ENCODE assay signal across 9 mouse cellular contexts in genomic region chr19:4812334-4812949, GRCm38 (mm10). TPM values are rescaled to one million over a fixed set of nuclear protein-coding genes. Genes with fewer than 3 reads are reported as not detected.
DNase-seq lines count a peak whose midpoint lies in the region; ATAC-seq and TF ChIP-seq lines count a peak whose summit lies in the region.
"Not testable (repeated sequence)": the region's sequence is repeated elsewhere in the genome, so short reads cannot be mapped to it uniquely, and the experiment has no call there.
"Had no signal": no experiment of that assay in that cellular context is flagged by ENCODE, and none has a peak within 500 bp of the region (broad histone marks: within the 10 kb centered on the region; RNA-seq: fewer than 3 reads in every experiment).

No protein-coding gene starts in this region.

- peaks cover 36% of the 10 kb centered on the region for H3K79me2 ChIP-seq in macrophage (ENCODE audit: inconsistent target)

- H3K9ac ChIP-seq in embryonic facial prominence, embryonic 12.5 days: peak overlapping the region; percentile 75
- peak overlapping the region; percentile 88 for H3K9ac ChIP-seq in limb, embryonic 14.5 days (ENCODE audit: low read depth, low read length, severe bottlenecking)
- H3K9ac ChIP-seq in neural tube, embryonic 13.5 days: peak overlapping the region; percentile 81

- peaks cover 22% of the 10 kb centered on the region for H3K4me1 ChIP-seq in G1E (ENCODE audit: insufficient read depth, low read depth, low read length)
- peaks cover 25% of the 10 kb centered on the region for H3K4me1 ChIP-seq in embryonic facial prominence, embryonic 12.5 days
- peaks cover 10% of the 10 kb centered on the region for H3K4me1 ChIP-seq in heart, embryonic 10.5 days
- H3K4me1 ChIP-seq in limb, embryonic 14.5 days (ENCODE audit: control insufficient read depth, insufficient read depth, low read length): peaks cover 21% of the 10 kb centered on the region
- H3K4me1 ChIP-seq in neural tube, embryonic 13.5 days (replicated peaks): peaks cover 33% of the 10 kb centered on the region

- not testable (repeated sequence) for H3K27me3 ChIP-seq in G1E (ENCODE audit: insufficient read depth, low read length); embryonic facial prominence, embryonic 12.5 days; heart, embryonic 10.5 days (ENCODE audit: insufficient read depth, poor library complexity, severe bottlenecking); limb, embryonic 14.5 days (ENCODE audit: control insufficient read depth, insufficient read depth, low read length); neural tube, embryonic 13.5 days

- peak overlapping the region; percentile 89 for H3K4me2 ChIP-seq in embryonic facial prominence, embryonic 12.5 days (replicated peaks)
- peak overlapping the region; percentile 93 for H3K4me2 ChIP-seq in limb, embryonic 14.5 days (replicated peaks; ENCODE audit: low read depth, low read length, severe bottlenecking)
- H3K4me2 ChIP-seq in neural tube, embryonic 13.5 days: peak overlapping the region; percentile 99

- H3K27ac ChIP-seq in embryonic facial prominence, embryonic 12.5 days: peak overlapping the region; percentile 94
- H3K27ac ChIP-seq in heart, embryonic 10.5 days: peak overlapping the region; percentile 97; the same call in 1 of the 2 replicates
- peak overlapping the region; percentile 95 for H3K27ac ChIP-seq in limb, embryonic 14.5 days (replicated peaks; ENCODE audit: low read depth, low read length)
- H3K27ac ChIP-seq in macrophage: peak overlapping the region; percentile 70
- H3K27ac ChIP-seq in neural tube, embryonic 13.5 days (replicated peaks): peak overlapping the region; percentile 91

- TF ChIP-seq POLR2A in limb, embryonic 14.5 days (IDR thresholded peaks at IDR 0.05; ENCODE audit: borderline replicate concordance, extremely low read depth, insufficient read depth, insufficient read length): not testable (repeated sequence)

- H3K36me3 ChIP-seq in G1E (replicated peaks): peaks cover 13% of the 10 kb centered on the region
- H3K36me3 ChIP-seq in embryonic facial prominence, embryonic 12.5 days; heart, embryonic 10.5 days; limb, embryonic 14.5 days (ENCODE audit: control insufficient read depth, insufficient read depth, low read length); macrophage (ENCODE audit: inconsistent target); neural tube, embryonic 13.5 days: not testable (repeated sequence)

- H3K9me3 ChIP-seq in G1E (replicated peaks); embryonic facial prominence, embryonic 12.5 days; heart, embryonic 10.5 days; limb, embryonic 14.5 days (ENCODE audit: control insufficient read depth, low read length); neural tube, embryonic 13.5 days: not testable (repeated sequence)

- ATAC-seq in G1E (ENCODE audit: extremely low read depth, insufficient number of reproducible peaks, low FRiP score, poor library complexity, severe bottlenecking); embryonic facial prominence, embryonic 12.5 days (ENCODE audit: insufficient number of reproducible peaks, insufficient read depth, low FRiP score, low TSS enrichment); limb, embryonic 14.5 days (ENCODE audit: low FRiP score, low read depth); neural tube, embryonic 13.5 days (ENCODE audit: low read depth): not testable (repeated sequence)

- 76% methylated on average over 8 of the region's 8 CpGs for WGBS in embryonic facial prominence, embryonic 12.5 days
- WGBS in heart, embryonic 10.5 days: 73% methylated on average over 8 of the region's 8 CpGs
- 76% methylated on average over 8 of the region's 8 CpGs for WGBS in limb, embryonic 14.5 days
- 73% methylated on average over 8 of the region's 8 CpGs for WGBS in macrophage (ENCODE audit: missing documents)
- WGBS in neural tube, embryonic 13.5 days: 80% methylated on average over 8 of the region's 8 CpGs

- TF ChIP-seq CTCF in G1E (IDR thresholded peaks at IDR 0.05; ENCODE audit: low read depth, low read length): not testable (repeated sequence)

- H3K4me3 ChIP-seq in G1E (ENCODE audit: low read depth, low read length): peak overlapping the region; percentile 99
- peak overlapping the region; percentile 92 for H3K4me3 ChIP-seq in embryonic facial prominence, embryonic 12.5 days
- H3K4me3 ChIP-seq in heart, embryonic 10.5 days: peak overlapping the region; percentile 92
- H3K4me3 ChIP-seq in limb, embryonic 14.5 days (replicated peaks; ENCODE audit: low read length): peak overlapping the region; percentile 91
- peak overlapping the region; percentile 95 for H3K4me3 ChIP-seq in macrophage (ENCODE audit: inconsistent target)
- peak overlapping the region; percentile 79 for H3K4me3 ChIP-seq in neural tube, embryonic 13.5 days

- DNase-seq in G1E (ENCODE audit: low spot score); heart, embryonic 10.5 days (ENCODE audit: low spot score); limb, embryonic 14.5 days (ENCODE audit: low spot score): not testable (repeated sequence)
- peak; percentile 54 for DNase-seq in induced T-regulatory cell, adult 2 months (ENCODE audit: low read depth)

RNA-seq across cellular contexts. Expression of gene Rbm14, which starts 1.0 kb away (rescaled TPM):
- total RNA-seq in G1E (2014; fragmentation: Nextera tagmentation): 70.3 and 82.1 TPM in 2 replicates
- 28.2 and 29.5 TPM in 2 replicates for total RNA-seq in G1E (2017)
- polyA plus RNA-seq in G1E (2012): 38.6 and 55.3 TPM in 2 replicates
- 104 and 110 TPM in 2 replicates for polyA plus RNA-seq in embryonic facial prominence, embryonic 12.5 days (2016; fragmentation: Nextera tagmentation; extraction: Ambion mirVana)
- polyA plus RNA-seq in heart, embryonic 10.5 days (2016; fragmentation: Nextera tagmentation; extraction: Ambion mirVana): 78.0 and 92.7 TPM in 2 replicates
- polyA plus RNA-seq in limb, embryonic 14.5 days (2012; rRNA removed): 69.9 and 98.5 TPM in 2 replicates
- polyA plus RNA-seq in limb, embryonic 14.5 days (2014; fragmentation: Nextera tagmentation; extraction: Ambion mirVana): 69.8 and 71.9 TPM in 2 replicates
- total RNA-seq in macrophage (2018; cell fraction: chromatin; rRNA removed): 10 to 100 TPM; 16.7 to 82.1 (median 48.5) TPM
- 10 to 100 TPM in 23 of 26 experiments, 1 to 10 TPM in 3; 9.2 to 20.8 (median 13.5) TPM for total RNA-seq in macrophage (2018; cell fraction: cytosol; rRNA removed)
- total RNA-seq in macrophage (2018; cell fraction: nucleus; rRNA removed): 10 to 100 TPM; 16.2 to 64.4 (median 31.4) TPM
- 10.2 to 18.9 TPM (median 15.8 TPM) in 3 replicates for polyA plus RNA-seq in macrophage (2018)
- 64.0 and 69.5 TPM in 2 replicates for polyA plus RNA-seq in neural tube, embryonic 13.5 days (2015; fragmentation: Nextera tagmentation; extraction: Ambion mirVana)

RNA-seq across cellular contexts. Expression of gene Gm21992, which starts 1.0 kb away (rescaled TPM):
- total RNA-seq in G1E (2014; fragmentation: Nextera tagmentation) (10.6 and 11.2 TPM in 2 replicates), G1E (2017) (32.1 and 40.1 TPM in 2 replicates)
- polyA plus RNA-seq in G1E (2012) (1.7 and 9.0 TPM in 2 replicates), macrophage (2018) (1.3 to 5.1 TPM (median 3.4 TPM) in 3 replicates)
- 34.2 and 45.1 TPM in 2 replicates for polyA plus RNA-seq in embryonic facial prominence, embryonic 12.5 days (2016; fragmentation: Nextera tagmentation; extraction: Ambion mirVana)
- 21.5 and 23.0 TPM in 2 replicates for polyA plus RNA-seq in heart, embryonic 10.5 days (2016; fragmentation: Nextera tagmentation; extraction: Ambion mirVana)
- polyA plus RNA-seq in limb, embryonic 14.5 days (2012; rRNA removed): 36.0 and 83.7 TPM in 2 replicates
- polyA plus RNA-seq in limb, embryonic 14.5 days (2014; fragmentation: Nextera tagmentation; extraction: Ambion mirVana): 15.5 and 22.0 TPM in 2 replicates
- 10 to 100 TPM in 24 of 26 experiments, 1 to 10 TPM in 2; 7.4 to 50.9 (median 32.4) TPM for total RNA-seq in macrophage (2018; cell fraction: chromatin; rRNA removed)
- 10 to 100 TPM in 4 of 26 experiments, 1 to 10 TPM in 22; 4.6 to 10.9 (median 7.4) TPM for total RNA-seq in macrophage (2018; cell fraction: cytosol; rRNA removed)
- 10 to 100 TPM in 23 of 26 experiments, 1 to 10 TPM in 3; 6.0 to 41.4 (median 21.2) TPM for total RNA-seq in macrophage (2018; cell fraction: nucleus; rRNA removed)
- 28.5 and 37.3 TPM in 2 replicates for polyA plus RNA-seq in neural tube, embryonic 13.5 days (2015; fragmentation: Nextera tagmentation; extraction: Ambion mirVana)

RNA-seq across cellular contexts. Expression of gene Rbm4, which starts 18.7 kb away (rescaled TPM):
- total RNA-seq in G1E (2014; fragmentation: Nextera tagmentation): 50.8 and 72.4 TPM in 2 replicates
- total RNA-seq in G1E (2017): 80.4 and 99.5 TPM in 2 replicates
- polyA plus RNA-seq in G1E (2012): 3.6 and 19.9 TPM in 2 replicates
- polyA plus RNA-seq in embryonic facial prominence, embryonic 12.5 days (2016; fragmentation: Nextera tagmentation; extraction: Ambion mirVana): 86.8 and 89.3 TPM in 2 replicates
- 59.6 and 68.1 TPM in 2 replicates for polyA plus RNA-seq in heart, embryonic 10.5 days (2016; fragmentation: Nextera tagmentation; extraction: Ambion mirVana)
- 107 and 111 TPM in 2 replicates for polyA plus RNA-seq in limb, embryonic 14.5 days (2012; rRNA removed)
- 78.9 and 82.6 TPM in 2 replicates for polyA plus RNA-seq in limb, embryonic 14.5 days (2014; fragmentation: Nextera tagmentation; extraction: Ambion mirVana)
- total RNA-seq in macrophage (2018; cell fraction: chromatin; rRNA removed): 100 to 1,000 TPM in 21 of 26 experiments, 10 to 100 TPM in 5; 75.1 to 226 (median 155) TPM
- 10 to 100 TPM; 16.1 to 28.3 (median 21.0) TPM for total RNA-seq in macrophage (2018; cell fraction: cytosol; rRNA removed)
- 100 to 1,000 TPM in 7 of 26 experiments, 10 to 100 TPM in 19; 45.8 to 147 (median 76.8) TPM for total RNA-seq in macrophage (2018; cell fraction: nucleus; rRNA removed)
- polyA plus RNA-seq in macrophage (2018): 12.7 to 21.9 TPM (median 16.4 TPM) in 3 replicates
- 94.7 and 110 TPM in 2 replicates for polyA plus RNA-seq in neural tube, embryonic 13.5 days (2015; fragmentation: Nextera tagmentation; extraction: Ambion mirVana)

RNA-seq across cellular contexts. Expression of gene Ccs, which starts 26.7 kb away (rescaled TPM):
- total RNA-seq in G1E (2014; fragmentation: Nextera tagmentation) (17.3 and 20.6 TPM in 2 replicates), G1E (2017) (30.1 and 31.2 TPM in 2 replicates)
- polyA plus RNA-seq in G1E (2012) (61.4 and 69.4 TPM in 2 replicates), macrophage (2018) (17.8 to 37.0 TPM (median 27.6 TPM) in 3 replicates)
- polyA plus RNA-seq in embryonic facial prominence, embryonic 12.5 days (2016; fragmentation: Nextera tagmentation; extraction: Ambion mirVana): 53.8 and 57.3 TPM in 2 replicates
- polyA plus RNA-seq in heart, embryonic 10.5 days (2016; fragmentation: Nextera tagmentation; extraction: Ambion mirVana): 39.7 and 54.2 TPM in 2 replicates
- polyA plus RNA-seq in limb, embryonic 14.5 days (2012; rRNA removed): 57.2 and 65.9 TPM in 2 replicates
- 63.2 and 64.8 TPM in 2 replicates for polyA plus RNA-seq in limb, embryonic 14.5 days (2014; fragmentation: Nextera tagmentation; extraction: Ambion mirVana)
- 100 to 1,000 TPM in 2 of 26 experiments, 10 to 100 TPM in 24; 13.2 to 120 (median 62.1) TPM for total RNA-seq in macrophage (2018; cell fraction: chromatin; rRNA removed)
- 10 to 100 TPM; 18.0 to 32.4 (median 22.2) TPM for total RNA-seq in macrophage (2018; cell fraction: cytosol; rRNA removed)
- 10 to 100 TPM in 25 of 26 experiments, 1 to 10 TPM in 1; 8.2 to 42.1 (median 23.8) TPM for total RNA-seq in macrophage (2018; cell fraction: nucleus; rRNA removed)
- polyA plus RNA-seq in neural tube, embryonic 13.5 days (2015; fragmentation: Nextera tagmentation; extraction: Ambion mirVana): 43.7 and 44.7 TPM in 2 replicates

RNA-seq across cellular contexts. Expression of gene Ccdc87, which starts 26.7 kb away (rescaled TPM):
- total RNA-seq in G1E (2014; fragmentation: Nextera tagmentation) (not detected in 2 replicates), G1E (2017) (0.05 and 0.06 TPM in 2 replicates)
- polyA plus RNA-seq in G1E (2012) (0.03 TPM in 1 of 2 replicates, not detected in the other), macrophage (2018) (0.07 to 0.10 TPM in 2 of 3 replicates, not detected in the other)
- 0.18 and 0.24 TPM in 2 replicates for polyA plus RNA-seq in embryonic facial prominence, embryonic 12.5 days (2016; fragmentation: Nextera tagmentation; extraction: Ambion mirVana)
- 0.17 TPM in 1 of 2 replicates, not detected in the other for polyA plus RNA-seq in heart, embryonic 10.5 days (2016; fragmentation: Nextera tagmentation; extraction: Ambion mirVana)
- polyA plus RNA-seq in limb, embryonic 14.5 days (2012; rRNA removed): 0.03 and 0.05 TPM in 2 replicates
- polyA plus RNA-seq in limb, embryonic 14.5 days (2014; fragmentation: Nextera tagmentation; extraction: Ambion mirVana): 0.06 and 0.26 TPM in 2 replicates
- under 1 TPM in 1 of 26 experiments, not detected in 25; 0.23 TPM for total RNA-seq in macrophage (2018; cell fraction: chromatin; rRNA removed)
- under 1 TPM in 19 of 26 experiments, not detected in 7; 0.04 to 0.13 (median 0.09) TPM for total RNA-seq in macrophage (2018; cell fraction: cytosol; rRNA removed)
- total RNA-seq in macrophage (2018; cell fraction: nucleus; rRNA removed): under 1 TPM in 2 of 26 experiments, not detected in 24; 0.17 to 0.32 TPM
- polyA plus RNA-seq in neural tube, embryonic 13.5 days (2015; fragmentation: Nextera tagmentation; extraction: Ambion mirVana): 0.35 and 0.45 TPM in 2 replicates
- total RNA-seq: gastrocnemius, postnatal 10 days; hematopoietic stem cell, adult 5-6 weeks had no signal
